In genomic region chr10:88978932-88979331, GRCm38 (mm10) we compare ENCODE assay signal across 17 mouse cellular contexts.
"Had no signal": no experiment of that assay in that cellular context is flagged by ENCODE, and none has a peak within 500 bp of the region (broad histone marks: within the 10 kb centered on the region; RNA-seq: fewer than 3 reads in every experiment).

No protein-coding gene starts in this region.

- DNase-seq: lung, adult 18-20 months; lung, embryonic 14.5 days; lung, postnatal 10 days; lung, postnatal 4 days; right cerebral cortex, adult 18-20 months; right cerebral cortex, postnatal 25 days; right cerebral cortex, postnatal 4 days; spleen, adult 18-20 months; thymus, adult 18-20 months; thymus, postnatal 14 days; thymus, postnatal 36 days had no signal

- H3K4me3 ChIP-seq: midbrain, embryonic 10.5 days; midbrain, embryonic 15.5 days; myocyte; neural tube, embryonic 13.5 days; neural tube, embryonic 15.5 days had no signal

- H3K36me3 ChIP-seq: midbrain, embryonic 10.5 days; midbrain, embryonic 15.5 days; neural tube, embryonic 13.5 days had no signal

- H3K27ac ChIP-seq: liver, embryonic 14.5 days; midbrain, embryonic 10.5 days; midbrain, embryonic 15.5 days; neural tube, embryonic 13.5 days; neural tube, embryonic 15.5 days had no signal

- H3K27me3 ChIP-seq: midbrain, embryonic 15.5 days; neural tube, embryonic 13.5 days; neural tube, embryonic 15.5 days had no signal

- H3K9me3 ChIP-seq: midbrain, embryonic 10.5 days; midbrain, embryonic 15.5 days; neural tube, embryonic 13.5 days; neural tube, embryonic 15.5 days had no signal

- H3K4me1 ChIP-seq: midbrain, embryonic 10.5 days; midbrain, embryonic 15.5 days; neural tube, embryonic 13.5 days; neural tube, embryonic 15.5 days had no signal

- H3K9ac ChIP-seq: liver, embryonic 14.5 days; lung, embryonic 14.5 days; midbrain, embryonic 15.5 days; neural tube, embryonic 13.5 days; neural tube, embryonic 15.5 days had no signal

- H3K4me2 ChIP-seq: lung, embryonic 14.5 days; midbrain, embryonic 15.5 days; neural tube, embryonic 13.5 days; neural tube, embryonic 15.5 days had no signal

- ATAC-seq: midbrain, embryonic 15.5 days had no signal
